Mouse (Mus musculus) adrenal gland, adult 18-20 months (tissue): ENCODE data around the gene Mmachc. TPM values are rescaled to one million over a fixed set of nuclear protein-coding genes. Genes with fewer than 3 reads are reported as not detected.
A peak's percentile ranks its signal among the peaks of the same experiment; 100 is the strongest.
"Not testable (repeated sequence)": the region's sequence is repeated elsewhere in the genome, so short reads cannot be mapped to it uniquely, and the experiment has no call there.

Experiments
- DNase-seq, 2 experiments: peaks; one replicate each; pipeline ENCODE4 v3.0.0; 2021 to 2022; ENCODE audit warnings: low spot score in 2 of 2
- total RNA-seq, 2 experiments: library from RNA; stranded (reverse); gene quantifications; 1 replicate in 1 of 2; 2 replicates in 1 of 2; pipeline ENCODE4 v1.2.3; 2021

Mmachc gene
- total RNA-seq, 2 experiments from 2014 or later, result 32.3 to 40.3 TPM

GRCm38 (mm10) chr4:116693785-116694184 lies 14.4 kb downstream of the Mmachc start:
- DNase-seq, result no peak

- DNase-seq, result no peak
Measured at GRCm38 (mm10) chr4:116692146-116692545, 16.1 kb downstream of the Mmachc start.

GRCm38 (mm10) chr4:116689309-116689876 lies 18.8 kb downstream of the Mmachc start:
- no peak for DNase-seq

- no peak for DNase-seq
Measured at GRCm38 (mm10) chr4:116687041-116687440, 21.2 kb downstream of the Mmachc start.

- peak; percentile 98 to 99 for DNase-seq
Measured at GRCm38 (mm10) chr4:116685402-116686061, 22.7 kb downstream of the Mmachc start, which contains the start of gene Prdx1. Gene Prdx1 (plus strand): TSS chr4:116685544.

- no peak for DNase-seq
Measured at GRCm38 (mm10) chr4:116684665-116685064, 23.5 kb downstream of the Mmachc start.

GRCm38 (mm10) chr4:116683957-116684356 lies 24.2 kb downstream of the Mmachc start:
- no peak for DNase-seq

- DNase-seq, result not testable (repeated sequence)
Measured at GRCm38 (mm10) chr4:116680521-116680920, 27.7 kb downstream of the Mmachc start.

GRCm38 (mm10) chr4:116679141-116679540 lies 29.1 kb downstream of the Mmachc start:
- DNase-seq, result no peak

GRCm38 (mm10) chr4:116677808-116678207 lies 30.4 kb downstream of the Mmachc start:
- DNase-seq, result no peak

GRCm38 (mm10) chr4:116676027-116676426 lies 32.2 kb downstream of the Mmachc start:
- DNase-seq, result no peak

- not testable (repeated sequence) for DNase-seq
Measured at GRCm38 (mm10) chr4:116674761-116675160, 33.4 kb downstream of the Mmachc start.

GRCm38 (mm10) chr4:116672785-116673184 lies 35.4 kb downstream of the Mmachc start:
- peak; percentile 47 to 49 for DNase-seq

GRCm38 (mm10) chr4:116669291-116669690 lies 38.9 kb downstream of the Mmachc start:
- no peak for DNase-seq

GRCm38 (mm10) chr4:116668145-116668544 lies 40.1 kb downstream of the Mmachc start:
- no peak for DNase-seq

GRCm38 (mm10) chr4:116666625-116667024 lies 41.6 kb downstream of the Mmachc start:
- no peak for DNase-seq

- no peak for DNase-seq
Measured at GRCm38 (mm10) chr4:116661998-116662397, 46.2 kb downstream of the Mmachc start.

GRCm38 (mm10) chr4:116660829-116661228 lies 47.4 kb downstream of the Mmachc start:
- no peak for DNase-seq

- not testable (repeated sequence) for DNase-seq
Measured at GRCm38 (mm10) chr4:116659916-116660315, 48.3 kb downstream of the Mmachc start.

- peak in 1 of 2 experiments; percentile 38 for DNase-seq
Measured at GRCm38 (mm10) chr4:116659474-116659873, 48.7 kb downstream of the Mmachc start.

- DNase-seq, result no peak
Measured at GRCm38 (mm10) chr4:116657971-116658370, 50.2 kb downstream of the Mmachc start.

- DNase-seq, result no peak
Measured at GRCm38 (mm10) chr4:116655658-116656057, 52.5 kb downstream of the Mmachc start.

- no peak for DNase-seq
Measured at GRCm38 (mm10) chr4:116655100-116655499, 53.1 kb downstream of the Mmachc start.
